Mouse (Mus musculus) testis, postnatal 14 days (tissue): Measurements from ENCODE around the gene Wdr4.
A peak's percentile ranks its signal among the peaks of the same experiment; 100 is the strongest.

Experiments
- DNase-seq: peaks from one replicate; pipeline ENCODE4 v3.0.0; 2021; ENCODE audit warnings: low spot score

Gene Wdr4

DNA sequence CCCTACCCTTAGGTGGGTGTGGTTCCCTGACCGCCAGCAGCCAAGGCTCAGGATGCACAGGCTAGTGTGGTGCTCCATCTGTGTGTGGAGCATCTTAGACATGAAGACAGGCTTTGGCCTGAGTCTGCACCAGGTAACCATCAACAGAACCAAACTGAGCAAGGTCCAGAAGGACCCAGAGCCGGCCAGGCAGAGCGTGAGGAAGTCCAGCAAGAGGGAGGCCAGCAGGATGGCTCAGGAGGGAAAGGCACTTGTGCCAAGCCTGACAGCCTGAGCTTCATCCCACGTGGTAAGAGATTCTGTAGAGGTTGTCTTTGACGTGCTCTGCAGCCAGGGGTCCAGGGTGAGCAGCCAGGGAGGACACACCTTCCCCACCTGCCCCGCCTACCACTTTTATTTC is 22.1 kb downstream of the Wdr4 start:
- DNase-seq = no peak

DNA sequence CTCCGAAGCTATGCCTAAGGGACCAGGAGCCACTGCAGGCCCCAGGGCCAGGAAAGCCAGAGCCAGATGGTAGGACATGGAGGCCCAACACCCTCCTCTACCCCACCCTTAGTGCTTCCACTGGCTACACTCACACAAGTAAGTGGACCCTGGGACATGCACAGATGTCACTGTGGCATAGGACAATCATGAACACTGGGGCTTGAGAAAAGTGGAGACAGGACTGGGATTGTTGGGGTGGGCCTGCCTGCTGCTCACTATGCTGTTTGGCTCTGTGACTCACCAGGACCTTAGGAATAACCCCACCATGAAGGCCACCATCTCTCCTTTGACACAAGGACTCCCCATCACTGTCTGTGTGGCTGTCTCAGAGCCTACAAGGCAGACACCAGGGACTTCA is 24.8 kb downstream of the Wdr4 start:
- no peak for DNase-seq

DNA sequence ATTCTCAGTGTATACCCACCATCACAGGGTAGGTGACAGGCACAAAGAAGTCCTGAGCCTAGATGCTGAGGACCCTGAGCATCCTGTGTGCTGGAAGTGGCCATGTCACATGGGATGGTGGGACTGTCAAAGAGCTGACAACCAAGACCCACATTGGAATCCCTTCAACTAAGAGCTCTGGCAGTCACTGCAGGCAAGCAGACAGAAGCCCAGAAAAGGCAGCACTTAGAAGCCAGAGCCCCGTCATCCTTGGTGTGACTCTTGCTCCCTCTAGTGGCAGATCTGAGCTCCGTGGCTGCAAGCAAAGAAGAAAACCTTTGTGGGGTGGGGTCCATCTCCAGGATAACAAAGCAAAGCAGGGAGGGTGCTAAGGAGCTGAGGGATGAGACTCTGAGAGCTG is 27.4 kb downstream of the Wdr4 start:
- peak; percentile 40 for DNase-seq

DNA sequence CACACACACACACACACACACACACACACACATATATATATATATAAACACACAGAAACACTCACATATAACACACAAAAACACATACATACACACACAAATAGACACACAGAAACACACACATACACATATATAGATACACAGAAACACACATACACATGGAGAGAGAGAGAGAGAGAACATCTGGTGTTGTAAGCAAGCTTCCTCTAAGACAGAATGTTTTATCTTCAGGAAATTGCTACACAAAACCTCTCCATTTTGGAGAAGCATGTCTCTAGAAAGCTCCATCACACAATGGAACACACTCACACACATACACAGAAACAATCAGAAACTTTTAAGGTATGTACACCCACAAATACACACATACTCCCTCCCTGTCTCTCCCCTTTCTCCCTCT is 28.4 kb downstream of the Wdr4 start:
- DNase-seq = no peak

DNA sequence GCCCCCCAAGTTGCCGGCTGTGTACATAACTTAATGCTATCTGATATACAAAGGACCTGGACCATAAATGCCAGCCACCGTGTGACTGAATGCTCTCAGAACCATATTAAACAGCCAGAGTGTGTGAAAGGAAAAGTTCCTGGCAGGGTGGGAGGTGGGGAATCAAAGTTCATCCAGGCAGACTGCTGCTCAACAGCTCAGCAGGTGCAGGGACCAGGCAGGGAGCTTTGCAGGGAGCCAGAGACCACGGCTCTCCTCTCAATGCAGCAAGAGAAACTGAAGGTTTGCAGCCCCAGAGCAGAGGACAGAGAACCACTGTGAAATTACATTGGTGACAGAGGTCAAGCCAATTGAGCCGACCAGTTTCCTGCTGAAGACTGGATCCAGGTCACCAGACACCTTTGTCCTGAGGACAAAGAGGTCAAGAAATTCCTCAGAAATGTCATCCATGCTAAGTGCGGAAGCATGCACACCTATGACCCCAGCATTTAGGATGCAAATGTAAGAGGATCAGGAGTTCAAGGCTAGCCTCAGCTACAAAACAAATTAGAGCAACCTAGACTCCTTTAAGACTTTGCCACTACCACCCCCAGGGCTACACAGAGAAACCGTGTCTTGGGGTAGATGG is 32.2 kb downstream of the Wdr4 start:
- DNase-seq = no peak

DNA sequence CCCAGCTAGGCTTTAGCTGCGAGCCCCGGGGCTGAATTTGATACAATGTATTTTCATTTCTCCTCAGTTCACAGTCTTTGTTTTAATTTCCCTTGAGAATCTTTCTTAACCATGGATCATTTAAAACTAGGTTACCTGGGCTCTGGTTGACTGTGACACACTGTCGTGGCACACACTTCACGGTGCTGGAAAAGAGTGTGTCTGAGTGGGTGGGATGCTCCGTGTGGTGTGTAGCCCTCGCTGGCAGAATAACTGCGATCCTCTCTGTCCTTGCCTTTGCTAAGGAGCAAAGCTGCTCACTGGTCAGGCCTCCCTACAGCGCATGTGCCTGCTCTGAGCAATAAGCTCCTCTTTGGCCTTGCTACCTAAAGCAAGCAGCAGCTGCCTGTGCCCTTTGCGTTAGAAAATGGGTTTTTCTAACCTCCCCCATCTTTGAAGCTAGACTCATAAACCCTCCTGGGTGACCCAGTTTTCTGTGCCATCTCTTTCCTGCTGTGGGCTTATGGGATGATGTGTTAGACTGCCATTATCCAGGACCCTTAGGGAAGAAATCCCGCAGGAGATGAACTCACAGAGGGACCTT is 33.1 kb downstream of the Wdr4 start:
- DNase-seq = no peak

DNA sequence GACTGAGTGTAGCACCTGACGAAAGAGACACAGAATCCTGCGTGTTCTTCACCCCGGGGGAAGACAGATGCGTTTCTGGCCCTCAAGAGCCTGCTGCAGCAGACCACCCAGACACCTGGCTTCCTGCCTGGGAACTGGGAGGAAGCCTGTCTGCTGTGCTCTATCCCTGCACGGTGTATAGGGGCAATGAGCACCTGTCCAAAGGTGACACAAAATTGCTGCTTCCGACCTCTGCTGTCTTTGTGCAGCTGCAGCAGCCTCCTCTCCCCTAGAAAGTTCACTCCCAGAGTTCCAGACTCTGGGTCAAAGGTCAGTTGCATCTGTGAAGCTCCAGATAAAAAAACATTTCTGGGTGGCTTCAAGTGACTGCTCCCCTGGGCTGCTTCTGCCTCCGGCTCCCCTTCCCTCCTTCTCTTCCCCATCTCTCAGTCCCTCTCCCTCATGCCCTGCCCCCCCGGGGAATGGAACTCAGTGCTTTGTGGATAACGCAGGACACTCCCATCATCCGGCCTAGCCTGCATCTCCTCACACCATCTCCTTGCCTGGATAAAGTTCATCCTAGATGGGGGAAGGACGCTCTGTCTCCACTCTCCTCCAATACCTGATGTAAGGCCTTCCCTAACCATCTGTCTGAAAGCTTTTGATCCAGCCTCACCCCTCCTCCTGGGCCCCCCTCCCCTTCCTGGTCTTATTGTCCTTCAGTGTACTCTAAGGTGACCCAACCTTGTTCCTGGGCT is 40.5 kb downstream of the Wdr4 start:
- no peak for DNase-seq

DNA sequence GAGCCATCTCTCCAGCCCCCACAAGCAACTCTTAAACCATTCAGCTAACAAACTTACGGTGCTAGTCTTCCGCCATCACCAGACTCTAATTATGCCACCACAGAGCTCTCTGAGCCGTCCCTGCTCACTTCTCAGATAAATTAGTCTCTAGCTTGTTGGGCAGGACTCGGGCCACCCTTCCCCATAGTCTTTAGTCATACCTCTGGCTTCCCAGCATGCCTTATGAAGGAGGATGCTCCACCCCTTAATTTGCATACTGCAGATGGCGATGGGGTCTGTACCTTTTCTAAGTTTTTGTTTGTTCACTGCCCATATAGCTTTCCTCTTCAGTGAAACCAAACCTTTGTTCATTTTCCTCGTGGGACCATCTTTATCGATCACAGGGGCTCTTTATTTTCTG is 41.2 kb downstream of the Wdr4 start:
- no peak for DNase-seq

DNA sequence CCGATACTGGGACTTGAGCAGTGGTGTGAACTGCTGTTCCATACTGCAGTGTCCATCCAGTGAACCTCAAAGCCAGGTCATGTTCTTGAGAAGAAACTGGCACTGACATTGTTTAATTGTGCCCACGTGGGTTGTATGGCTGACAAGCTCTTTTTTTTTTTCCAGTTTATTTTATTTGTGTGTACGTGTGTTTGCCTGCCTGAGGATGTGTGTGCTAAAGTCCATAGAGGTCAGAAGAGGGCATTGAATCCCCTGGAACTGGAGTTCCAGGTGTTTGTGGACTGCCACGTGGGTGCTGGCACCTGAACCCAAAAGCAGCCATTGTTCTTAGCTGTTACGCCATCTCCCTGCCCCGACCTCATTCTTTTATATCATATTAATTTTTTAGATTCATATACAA is 45.4 kb downstream of the Wdr4 start:
- no peak for DNase-seq

DNA sequence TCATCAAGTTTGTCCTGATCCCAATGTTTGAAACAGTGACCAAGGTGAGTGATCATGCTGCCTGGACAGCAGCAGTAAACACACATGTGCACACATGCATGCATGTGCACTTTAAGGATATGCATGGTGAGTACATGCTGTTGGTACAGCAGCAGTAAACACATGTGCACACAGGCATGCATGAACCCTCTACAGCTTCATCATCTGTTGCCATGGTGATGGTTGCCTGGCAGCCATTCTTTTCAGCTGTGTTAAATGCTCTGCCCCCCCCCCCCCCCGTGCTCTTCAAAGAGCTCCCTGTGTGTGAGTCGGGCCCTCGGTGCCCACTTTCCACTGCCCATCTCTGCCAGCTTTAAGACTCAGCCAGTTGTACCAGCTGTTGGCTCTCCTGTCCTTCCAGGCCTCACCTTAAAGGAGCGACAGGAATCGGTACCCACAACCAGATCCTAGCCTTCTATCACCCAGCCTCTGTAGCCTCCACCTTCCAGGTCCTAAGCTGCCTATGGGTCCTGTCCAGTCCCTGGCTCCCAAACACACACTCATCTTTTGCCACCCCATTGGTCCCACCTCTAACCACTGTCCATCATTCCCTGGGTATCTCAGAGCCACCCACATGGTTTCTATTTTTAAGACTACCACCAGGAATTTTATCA is 48.9 kb downstream of the Wdr4 start:
- DNase-seq = no peak

DNA sequence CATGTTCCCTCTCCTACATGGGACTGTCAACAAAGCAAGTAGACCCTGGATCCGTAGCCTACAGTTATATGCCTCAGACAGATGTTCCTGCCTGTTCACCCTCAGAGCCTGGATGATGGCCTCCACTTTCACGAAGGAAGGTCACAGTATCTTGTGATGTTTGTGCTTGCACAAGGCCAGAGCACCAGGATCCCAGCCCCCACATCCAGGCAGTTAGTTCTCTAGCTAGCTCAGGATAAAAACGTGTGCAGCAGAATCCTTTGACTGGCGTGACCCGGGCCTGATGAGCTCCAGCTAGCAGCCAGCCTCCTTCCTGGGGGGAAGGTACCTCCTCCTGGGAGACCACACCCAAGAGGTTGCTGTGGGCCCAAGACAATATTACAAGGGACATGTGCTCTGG is 51.3 kb downstream of the Wdr4 start:
- no peak for DNase-seq

DNA sequence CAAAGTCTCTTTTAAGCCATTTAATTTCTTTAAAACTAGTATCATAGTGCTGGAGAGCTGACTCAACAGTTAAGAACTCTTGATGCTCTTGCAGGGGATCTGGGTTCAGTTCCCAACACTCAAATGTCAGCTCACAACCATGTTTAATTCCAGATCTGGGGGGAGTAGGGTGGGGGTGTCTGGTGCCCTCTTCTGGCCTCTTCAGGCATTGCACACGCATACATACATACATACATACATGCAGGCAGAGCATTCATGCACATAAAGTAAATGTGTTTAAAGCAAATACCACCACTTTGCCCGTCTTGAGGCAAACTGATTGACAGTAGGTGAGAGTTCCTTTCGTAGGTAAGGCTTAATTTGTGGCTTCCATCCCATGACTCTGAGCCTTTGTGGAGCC is 52.9 kb downstream of the Wdr4 start:
- no peak for DNase-seq

DNA sequence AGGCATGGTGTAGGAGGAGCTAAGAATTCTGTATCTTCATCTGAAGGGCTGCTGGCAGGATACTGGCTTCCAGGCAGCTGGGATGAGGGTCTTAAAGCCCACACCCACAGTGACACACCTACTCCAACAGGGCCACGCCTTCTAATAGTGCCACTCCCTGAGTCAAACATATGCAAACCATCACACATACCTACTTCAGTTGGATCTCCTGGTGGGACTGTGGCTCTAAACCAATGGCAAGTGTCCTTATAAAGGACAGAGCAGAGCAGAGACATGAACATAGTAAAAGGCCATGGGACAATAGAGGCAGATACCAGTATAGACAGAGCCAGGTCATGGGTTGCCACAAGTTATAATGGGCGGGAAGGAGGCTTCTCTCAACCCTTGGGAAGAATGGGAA is 57.3 kb downstream of the Wdr4 start:
- DNase-seq = no peak

DNA sequence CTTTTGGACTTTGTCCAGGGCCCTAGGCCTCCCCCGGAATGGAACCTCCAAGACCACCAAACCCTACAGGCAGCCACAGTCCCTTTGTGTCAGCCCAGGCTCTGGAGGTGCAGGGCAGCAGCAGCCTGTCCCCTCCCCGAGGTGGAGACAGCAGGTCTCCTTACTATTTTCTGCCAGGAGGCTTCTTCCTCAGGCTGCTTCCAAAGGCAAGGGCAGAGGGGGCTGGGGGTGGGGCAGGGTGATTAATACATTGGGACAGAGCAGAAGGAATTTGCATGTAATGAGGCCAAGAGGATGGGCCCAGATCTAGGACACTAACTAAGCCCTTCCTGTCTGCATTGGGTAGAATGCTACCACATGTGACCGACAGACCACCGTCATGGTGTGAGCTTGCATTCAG is 59.4 kb downstream of the Wdr4 start:
- no peak for DNase-seq

DNA sequence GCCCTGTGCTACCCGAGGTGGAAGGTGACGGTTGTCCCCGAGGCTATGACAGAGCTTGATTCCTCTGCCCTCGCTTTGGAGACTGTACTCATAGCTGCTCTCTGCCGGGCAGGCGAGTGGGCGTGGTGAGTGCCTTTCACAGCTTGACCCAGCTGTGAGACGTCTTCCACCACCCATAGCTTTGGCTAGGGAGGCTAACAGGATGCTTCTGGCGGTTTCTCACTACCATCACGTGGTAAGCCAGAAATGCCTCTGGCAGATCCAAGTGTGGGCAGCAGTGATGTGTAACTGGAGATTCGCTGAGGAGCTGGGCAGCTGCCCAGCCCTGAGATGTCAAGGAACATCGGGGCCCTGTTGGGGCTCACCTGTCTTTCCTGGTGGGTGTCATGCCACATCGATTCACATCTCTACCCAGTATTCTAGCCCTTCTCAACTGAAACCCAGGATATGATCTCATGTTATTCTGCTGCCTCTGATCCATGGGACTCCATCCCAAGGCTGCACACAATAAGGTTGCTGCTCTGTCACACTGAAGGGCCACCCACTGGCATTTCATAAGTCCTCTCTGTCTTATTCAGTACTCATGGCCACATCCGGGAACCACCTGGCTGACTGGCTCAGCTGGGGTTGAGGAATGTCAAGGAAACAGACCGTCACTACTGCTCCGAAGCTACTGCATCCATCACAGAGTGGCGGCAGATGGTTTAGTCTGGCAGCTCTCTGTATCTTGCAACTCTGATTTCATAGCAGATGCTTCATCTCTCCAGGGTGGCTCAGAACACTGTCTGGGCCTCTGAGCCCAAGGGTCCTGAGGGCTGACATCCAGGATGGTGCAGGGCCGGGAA is 62.8 kb downstream of the Wdr4 start:
- DNase-seq = no peak

DNA sequence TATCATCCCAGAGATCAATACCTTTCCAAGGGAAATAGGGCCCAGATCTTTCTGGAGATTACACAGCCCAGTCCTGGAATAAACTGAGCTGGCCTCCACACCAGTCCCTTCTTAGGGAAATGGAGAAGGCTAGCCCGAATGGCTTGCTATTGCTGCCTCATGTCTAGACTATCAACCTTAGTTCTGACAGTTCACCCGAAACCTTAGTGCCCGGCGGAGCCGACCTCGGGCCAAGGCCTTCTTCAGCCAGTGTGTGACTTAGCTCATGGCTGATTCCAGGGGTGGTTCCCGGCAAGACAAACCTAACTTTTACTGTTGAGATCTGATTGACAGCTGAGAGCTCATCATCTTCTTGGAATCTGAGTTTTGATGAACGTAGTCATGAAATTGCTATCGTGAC is 65.7 kb downstream of the Wdr4 start:
- DNase-seq = no peak

DNA sequence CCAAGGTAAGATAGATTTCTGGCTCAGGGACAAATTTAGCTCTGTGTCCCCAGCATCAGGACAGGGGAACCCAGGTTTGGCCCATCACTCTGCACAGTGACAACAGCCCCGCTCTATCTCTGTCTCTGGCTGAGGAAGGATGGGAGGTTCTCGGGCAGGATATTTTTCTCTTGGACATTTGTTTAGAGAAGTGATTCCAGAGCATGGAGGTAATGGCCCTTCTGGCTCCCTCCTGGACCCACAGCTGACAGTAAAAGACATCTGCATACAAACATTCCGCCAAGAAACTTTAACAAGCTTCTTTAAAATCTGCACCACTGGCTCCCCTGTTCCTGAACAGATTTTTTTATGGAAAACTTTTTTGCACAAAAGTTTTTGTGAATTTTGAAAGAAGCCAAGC is 66.3 kb downstream of the Wdr4 start:
- DNase-seq = no peak

DNA sequence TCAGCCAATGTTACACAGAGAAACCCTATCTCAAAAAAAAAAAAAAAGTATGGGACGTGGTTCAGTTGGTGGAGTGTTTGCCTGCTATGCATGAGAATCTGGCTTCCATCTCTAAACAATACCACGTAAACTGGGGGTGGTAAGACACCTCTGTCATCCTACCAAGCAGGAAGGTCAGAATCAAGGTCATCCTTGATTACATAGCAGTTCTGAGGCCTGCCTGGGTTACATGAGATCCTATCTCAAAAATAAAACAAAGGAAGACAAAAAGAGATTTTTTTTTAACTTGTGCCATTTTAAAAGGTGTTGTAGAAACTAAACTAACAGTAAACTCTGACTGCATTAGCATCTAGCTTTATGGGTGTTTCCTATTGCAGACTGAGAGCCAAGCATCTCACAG is 67.0 kb downstream of the Wdr4 start:
- no peak for DNase-seq

DNA sequence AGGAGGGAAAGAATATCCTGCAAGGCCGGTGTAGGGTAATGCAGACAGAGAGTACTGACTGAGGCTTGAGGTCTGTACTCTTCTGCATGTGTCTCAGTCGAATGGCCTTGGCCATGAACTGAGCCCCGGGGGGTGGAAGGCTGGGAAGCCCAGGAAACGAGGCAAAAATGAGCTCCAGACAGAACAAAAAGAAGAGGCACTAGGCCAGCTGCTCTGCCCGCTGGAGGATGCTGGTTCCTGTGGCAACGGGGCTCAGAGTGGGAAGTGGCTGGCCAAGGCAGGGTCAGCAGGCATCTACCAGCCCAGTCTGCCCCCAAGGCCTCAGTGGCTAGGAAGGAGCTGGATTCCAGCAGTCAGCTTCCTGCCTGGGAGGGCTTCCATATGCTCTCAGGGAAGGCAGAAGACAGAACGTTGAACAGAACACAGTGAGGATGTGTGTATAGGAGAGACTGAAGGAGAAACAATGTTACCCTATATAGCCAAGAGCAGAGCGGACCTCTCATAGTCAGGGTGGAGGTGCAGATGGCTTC is 68.5 kb downstream of the Wdr4 start:
- peak; percentile 33 for DNase-seq

DNA sequence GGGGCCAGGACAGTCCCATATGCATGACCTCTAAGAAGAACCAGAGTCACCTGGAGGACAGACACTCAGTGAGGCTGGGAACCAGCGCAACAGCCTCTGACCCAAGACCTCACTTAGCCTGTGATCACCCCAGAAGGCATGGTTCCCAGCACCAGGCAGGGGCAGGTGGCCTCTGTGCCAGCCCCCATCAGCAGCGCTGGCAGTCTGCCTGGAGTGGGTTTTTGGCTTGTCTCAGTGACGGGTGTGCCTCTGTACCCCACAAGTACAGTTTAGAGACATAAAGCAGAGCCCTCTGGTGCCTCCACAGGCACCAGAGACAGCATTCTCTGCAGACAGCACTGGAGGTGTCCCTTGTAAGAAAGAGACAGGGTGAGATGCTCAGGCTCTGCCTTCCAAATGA is 69.6 kb downstream of the Wdr4 start:
- no peak for DNase-seq

DNA sequence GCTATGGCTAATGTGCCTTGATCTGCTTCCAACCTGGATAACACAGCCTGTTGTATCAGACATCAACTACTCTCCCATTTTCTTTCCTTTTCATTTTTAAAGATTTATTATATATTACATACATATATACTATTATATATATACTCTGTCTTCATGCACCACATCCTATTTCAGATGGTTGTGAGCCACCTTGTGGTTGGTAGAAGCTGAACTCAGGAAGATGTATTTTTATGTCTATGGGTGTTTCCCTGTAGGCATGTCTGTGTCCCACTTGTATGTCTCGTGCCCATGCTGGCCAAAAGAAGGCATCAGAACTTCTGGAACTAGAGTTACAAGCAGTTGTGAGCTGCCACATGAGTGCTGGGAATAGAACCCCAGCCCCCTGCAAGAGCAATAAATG is 71.3 kb downstream of the Wdr4 start:
- no peak for DNase-seq

DNA sequence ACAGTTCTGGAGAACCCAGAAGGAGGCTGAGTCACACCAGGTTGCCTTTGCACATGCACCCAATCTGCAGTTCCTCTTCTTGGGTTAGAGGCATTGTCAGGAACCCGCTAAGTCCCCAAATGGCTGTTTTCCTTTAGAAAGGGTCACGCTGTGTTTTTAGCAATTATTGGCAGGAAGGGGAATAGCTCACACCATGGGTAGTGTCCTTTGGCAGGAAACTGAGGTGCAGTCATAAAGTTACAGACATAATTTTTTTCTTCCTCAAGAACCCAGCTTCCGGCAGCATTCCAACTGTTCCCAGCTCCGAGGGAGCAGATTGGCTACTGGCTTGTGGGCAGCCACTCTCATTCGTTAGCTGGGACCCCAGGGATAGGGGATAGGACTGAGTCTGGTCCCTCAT is 72.0 kb downstream of the Wdr4 start:
- DNase-seq = no peak
